Mouse (Mus musculus): ENCODE results near the gene Snd1. TPM values are rescaled to one million over a fixed set of nuclear protein-coding genes. Genes with fewer than 3 reads are reported as not detected.

Gene Snd1
- polyA plus RNA-seq, 1 experiment from 2014 or later: 120 TPM

GRCm38 (mm10) chr6:28883518-28883917 is 408.6 kb downstream of the Snd1 start:
- ATAC-seq (ENCODE audit: insufficient number of reproducible peaks, low FRiP score, low TSS enrichment, low read depth) (no peak), DNase-seq (ENCODE audit: low spot score) (no peak)
- no peak overlapping the region for H3K4me2 ChIP-seq (ENCODE audit: low read depth, severe bottlenecking)
- no peaks in the 10 kb centered on the region for H3K9me3 ChIP-seq (ENCODE audit: control insufficient read depth, low read length)
- H3K27me3 ChIP-seq (ENCODE audit: control insufficient read depth, insufficient read depth, low read length): no peaks in the 10 kb centered on the region
- no peak overlapping the region for H3K27ac ChIP-seq (replicated peaks; ENCODE audit: low read depth, low read length)
- H3K4me3 ChIP-seq (ENCODE audit: low read depth, low read length): no peak overlapping the region
- peaks cover 11% of the 10 kb centered on the region for H3K36me3 ChIP-seq (ENCODE audit: control insufficient read depth, insufficient read depth, low read length)
- H3K4me1 ChIP-seq (ENCODE audit: control insufficient read depth, insufficient read depth, low read length): no peaks in the 10 kb centered on the region
- H3K9ac ChIP-seq (ENCODE audit: low read length): no peak overlapping the region
- WGBS: 61% methylated on average over 5 of the region's 5 CpGs

- 88% methylated on average over 7 of the region's 7 CpGs for WGBS
- no peak overlapping the region for H3K9ac ChIP-seq (ENCODE audit: low read length)
- no peak overlapping the region for H3K4me3 ChIP-seq (ENCODE audit: low read depth, low read length)
- DNase-seq (ENCODE audit: low spot score) (no peak), ATAC-seq (ENCODE audit: insufficient number of reproducible peaks, low FRiP score, low TSS enrichment, low read depth) (no peak)
- H3K36me3 ChIP-seq (ENCODE audit: control insufficient read depth, insufficient read depth, low read length): peaks cover 14% of the 10 kb centered on the region
- H3K4me2 ChIP-seq (ENCODE audit: low read depth, severe bottlenecking): no peak overlapping the region
- H3K27me3 ChIP-seq (ENCODE audit: control insufficient read depth, insufficient read depth, low read length): no peaks in the 10 kb centered on the region
- H3K4me1 ChIP-seq (ENCODE audit: control insufficient read depth, insufficient read depth, low read length): no peaks in the 10 kb centered on the region
- no peaks in the 10 kb centered on the region for H3K9me3 ChIP-seq (ENCODE audit: control insufficient read depth, low read length)
- no peak overlapping the region for H3K27ac ChIP-seq (replicated peaks; ENCODE audit: low read depth, low read length)
Measured at GRCm38 (mm10) chr6:28886724-28887440, 411.9 kb downstream of the Snd1 start.

- Histone ChIP-seq H3K9ac (ENCODE audit: low read length) (no peak overlapping the region), H3K4me1 (ENCODE audit: control insufficient read depth, insufficient read depth, low read length) (no peaks in the 10 kb centered on the region), H3K4me2 (ENCODE audit: low read depth, severe bottlenecking) (no peak overlapping the region), H3K36me3 (ENCODE audit: control insufficient read depth, insufficient read depth, low read length) (0 out of 2 replicates have a peak, but pooled peaks cover 12% of the 10 kb centered on the region), H3K9me3 (ENCODE audit: control insufficient read depth, low read length) (no peaks in the 10 kb centered on the region), H3K27me3 (ENCODE audit: control insufficient read depth, insufficient read depth, low read length) (no peaks in the 10 kb centered on the region), H3K27ac (replicated peaks; ENCODE audit: low read depth, low read length) (no peak overlapping the region), H3K4me3 (ENCODE audit: low read depth, low read length) (no peak overlapping the region)
- DNase-seq (ENCODE audit: low spot score) (no peak), ATAC-seq (ENCODE audit: insufficient number of reproducible peaks, low FRiP score, low TSS enrichment, low read depth) (no peak)
- WGBS: 91% methylated on average over 6 of the region's 6 CpGs
Measured at GRCm38 (mm10) chr6:28890426-28890825, 415.5 kb downstream of the Snd1 start.

- no peak overlapping the region for H3K4me3 ChIP-seq (ENCODE audit: low read depth, low read length)
Measured at GRCm38 (mm10) chr6:28891480-28891879, 416.5 kb downstream of the Snd1 start.

GRCm38 (mm10) chr6:28895004-28895515 is 420.1 kb downstream of the Snd1 start:
- Histone ChIP-seq H3K27me3 (ENCODE audit: control insufficient read depth, insufficient read depth, low read length) (no peaks in the 10 kb centered on the region), H3K4me1 (ENCODE audit: control insufficient read depth, insufficient read depth, low read length) (0 out of 2 replicates have a peak, but pooled peaks cover 7% of the 10 kb centered on the region), H3K4me3 (ENCODE audit: low read depth, low read length) (no peak overlapping the region), H3K9me3 (ENCODE audit: control insufficient read depth, low read length) (no peaks in the 10 kb centered on the region), H3K27ac (replicated peaks; ENCODE audit: low read depth, low read length) (no peak overlapping the region), H3K9ac (ENCODE audit: low read length) (no peak overlapping the region), H3K36me3 (ENCODE audit: control insufficient read depth, insufficient read depth, low read length) (no peaks in the 10 kb centered on the region), H3K4me2 (ENCODE audit: low read depth, severe bottlenecking) (no peak overlapping the region)
- 82% methylated on average over 12 of the region's 12 CpGs for WGBS
- DNase-seq (ENCODE audit: low spot score) (no peak), ATAC-seq (ENCODE audit: insufficient number of reproducible peaks, low FRiP score, low TSS enrichment, low read depth) (no peak)

More at GRCm38 (mm10) chr6:28891480-28891879, 416.5 kb downstream of the Snd1 start:
- Histone ChIP-seq H3K9ac (ENCODE audit: low read length) (no peak overlapping the region), H3K36me3 (ENCODE audit: control insufficient read depth, insufficient read depth, low read length) (0 out of 2 replicates have a peak, but pooled peaks cover 4% of the 10 kb centered on the region), H3K4me2 (ENCODE audit: low read depth, severe bottlenecking) (no peak overlapping the region), H3K4me1 (ENCODE audit: control insufficient read depth, insufficient read depth, low read length) (no peaks in the 10 kb centered on the region), H3K9me3 (ENCODE audit: control insufficient read depth, low read length) (no peaks in the 10 kb centered on the region), H3K27me3 (ENCODE audit: control insufficient read depth, insufficient read depth, low read length) (no peaks in the 10 kb centered on the region), H3K27ac (replicated peaks; ENCODE audit: low read depth, low read length) (no peak overlapping the region)
- DNase-seq (ENCODE audit: low spot score) (no peak), ATAC-seq (ENCODE audit: insufficient number of reproducible peaks, low FRiP score, low TSS enrichment, low read depth) (no peak)
- 47% methylated on average over 9 of the region's 9 CpGs for WGBS

- H3K4me2 ChIP-seq (ENCODE audit: low read depth, severe bottlenecking): no peak overlapping the region
- no peaks in the 10 kb centered on the region for H3K9me3 ChIP-seq (ENCODE audit: control insufficient read depth, low read length)
- no peak overlapping the region for H3K4me3 ChIP-seq (ENCODE audit: low read depth, low read length)
- DNase-seq (ENCODE audit: low spot score): peak; percentile 42
- 80% methylated on average over 6 of the region's 6 CpGs for WGBS
- no peaks in the 10 kb centered on the region for H3K36me3 ChIP-seq (ENCODE audit: control insufficient read depth, insufficient read depth, low read length)
- H3K27ac ChIP-seq (replicated peaks; ENCODE audit: low read depth, low read length): no peak overlapping the region
- 0 out of 2 replicates have a peak, but pooled peaks cover 7% of the 10 kb centered on the region for H3K4me1 ChIP-seq (ENCODE audit: control insufficient read depth, insufficient read depth, low read length)
- H3K9ac ChIP-seq (ENCODE audit: low read length): no peak overlapping the region
- ATAC-seq (ENCODE audit: insufficient number of reproducible peaks, low FRiP score, low TSS enrichment, low read depth): 0 out of 2 replicates have a peak, but pooled peaks have one; percentile 9
- no peaks in the 10 kb centered on the region for H3K27me3 ChIP-seq (ENCODE audit: control insufficient read depth, insufficient read depth, low read length)
Measured at GRCm38 (mm10) chr6:28895726-28896125, 420.8 kb downstream of the Snd1 start.

GRCm38 (mm10) chr6:28896762-28897320 is 421.9 kb downstream of the Snd1 start:
- ATAC-seq (ENCODE audit: insufficient number of reproducible peaks, low FRiP score, low TSS enrichment, low read depth) (no peak), DNase-seq (ENCODE audit: low spot score) (no peak)
- Histone ChIP-seq H3K27ac (replicated peaks; ENCODE audit: low read depth, low read length) (no peak overlapping the region), H3K4me3 (ENCODE audit: low read depth, low read length) (no peak overlapping the region), H3K4me1 (ENCODE audit: control insufficient read depth, insufficient read depth, low read length) (0 out of 2 replicates have a peak, but pooled peaks cover 7% of the 10 kb centered on the region), H3K27me3 (ENCODE audit: control insufficient read depth, insufficient read depth, low read length) (no peaks in the 10 kb centered on the region), H3K4me2 (ENCODE audit: low read depth, severe bottlenecking) (no peak overlapping the region), H3K9ac (ENCODE audit: low read length) (no peak overlapping the region), H3K36me3 (ENCODE audit: control insufficient read depth, insufficient read depth, low read length) (no peaks in the 10 kb centered on the region), H3K9me3 (ENCODE audit: control insufficient read depth, low read length) (no peaks in the 10 kb centered on the region)
- WGBS: 65% methylated on average over 5 of the region's 5 CpGs

- H3K4me3 ChIP-seq (ENCODE audit: low read depth, low read length): no peak overlapping the region
- H3K4me1 ChIP-seq (ENCODE audit: control insufficient read depth, insufficient read depth, low read length): 0 out of 2 replicates have a peak, but pooled peaks cover 7% of the 10 kb centered on the region
- no peaks in the 10 kb centered on the region for H3K9me3 ChIP-seq (ENCODE audit: control insufficient read depth, low read length)
- H3K9ac ChIP-seq (ENCODE audit: low read length): no peak overlapping the region
- no peak overlapping the region for H3K27ac ChIP-seq (replicated peaks; ENCODE audit: low read depth, low read length)
- 65% methylated on average over 11 of the region's 11 CpGs for WGBS
- H3K4me2 ChIP-seq (ENCODE audit: low read depth, severe bottlenecking): no peak overlapping the region
- no peaks in the 10 kb centered on the region for H3K27me3 ChIP-seq (ENCODE audit: control insufficient read depth, insufficient read depth, low read length)
- ATAC-seq (ENCODE audit: insufficient number of reproducible peaks, low FRiP score, low TSS enrichment, low read depth) (no peak), DNase-seq (ENCODE audit: low spot score) (no peak)
- H3K36me3 ChIP-seq (ENCODE audit: control insufficient read depth, insufficient read depth, low read length): no peaks in the 10 kb centered on the region
Measured at GRCm38 (mm10) chr6:28897326-28898085, 422.6 kb downstream of the Snd1 start.
